Mouse (Mus musculus): ENCODE measurements at regions not wholly inside any gene's neighbourhood (a gene's known extent, or its start where the extent isn't known, plus 50 kb on each side); places are given as distances from the start of the nearest gene placed in this dataset. TPM values are rescaled to one million over a fixed set of nuclear protein-coding genes. Genes with fewer than 3 reads are reported as not detected.

Small RNAs in the stretch of these regions (microRNA-seq; reads per million reads assigned to microRNA genes)
- gene Gm26241 = not detected

Measured in hindbrain, embryonic 14.5 days (tissue).